Mouse (Mus musculus) brown adipose tissue, adult 24 weeks (tissue): ENCODE results near the gene Cd164l2. TPM values are rescaled to one million over a fixed set of nuclear protein-coding genes. Genes with fewer than 3 reads are reported as not detected.

Source experiments
- H3K27ac ChIP-seq: fragments of 200-500 bp; replicated peaks from 2 replicates; pipeline ENCODE4 v1.5.1; 2012; ENCODE audit warnings: low read depth, mild to moderate bottlenecking, low read length
- H3K4me1 ChIP-seq: fragments of 200-500 bp; 2 replicates; pipeline ENCODE4 v1.6.1; 2012; ENCODE audit warnings: low read length, mixed read lengths; ENCODE audit not compliant: control insufficient read depth, insufficient read depth, insufficient read length
- H3K4me3 ChIP-seq: fragments of 200-500 bp; 2 replicates; pipeline ENCODE4 v1.5.1; 2012; ENCODE audit warnings: low read depth, mild to moderate bottlenecking, low read length, moderate library complexity; ENCODE audit not compliant: insufficient read depth
- polyA plus RNA-seq: library from polyadenylated mRNA; stranded (reverse); fragments of >200 nt; gene quantifications from 2 replicates; pipeline ENCODE4 v1.2.4, GENCODE M21; 2012; ENCODE audit not compliant: missing spikeins, insufficient read depth, insufficient read length

Cd164l2 gene
- polyA plus RNA-seq = 3.3 and 4.1 TPM in 2 replicates

DNA sequence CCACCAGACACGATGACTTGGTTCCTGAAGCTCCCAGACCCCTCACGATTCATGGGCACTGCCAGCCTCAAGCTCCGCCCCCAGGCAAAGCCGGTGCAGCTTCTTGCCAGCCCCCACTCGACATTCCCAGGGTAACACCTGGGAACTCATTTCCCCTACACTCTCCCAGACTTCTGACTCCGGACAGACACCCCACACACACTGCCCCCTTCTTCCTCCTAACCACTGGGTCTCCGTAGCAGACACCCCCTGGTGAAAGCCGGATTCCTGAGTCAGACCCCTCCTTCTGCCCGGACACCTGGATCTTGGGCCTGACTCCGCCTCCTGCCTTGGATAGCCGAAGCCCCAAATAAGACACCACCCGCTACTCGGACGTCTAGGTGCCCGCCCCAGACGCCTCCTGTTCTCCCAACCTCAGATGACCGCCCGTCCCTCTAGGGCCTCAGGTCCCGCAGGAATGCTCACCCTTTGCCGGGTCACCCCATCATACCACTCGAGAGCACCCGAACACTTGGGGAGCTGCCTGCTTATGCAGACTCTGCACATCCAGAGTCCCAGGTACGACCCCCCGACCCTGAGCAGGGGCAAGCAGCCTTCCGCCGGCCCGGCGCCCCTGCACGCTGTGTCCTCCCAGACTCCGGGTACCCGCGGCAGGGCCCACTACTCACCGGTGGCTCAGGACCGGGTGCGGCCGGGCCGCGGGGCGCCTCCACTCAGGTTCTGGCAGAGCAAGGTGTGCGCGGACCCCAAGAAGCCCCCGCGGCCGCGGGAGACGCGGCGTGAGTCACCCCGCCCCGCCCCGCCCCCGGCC lies at the start of gene Cd164l2, which contains the start of gene Gpr3:
Gene Cd164l2, plus strand, starts transcription at position 381 of the 811 bp plus-strand sequence.
Gene Gpr3, minus strand, starts transcription at position 786 of the 811 bp plus-strand sequence.
- no peaks in the 10 kb centered on the region; the same call in 1 of the 2 replicates for H3K4me1 ChIP-seq
- no peak within 1 kb of the TSS for H3K27ac ChIP-seq
- peak within 1 kb of the TSS; percentile 58 for H3K4me3 ChIP-seq

DNA sequence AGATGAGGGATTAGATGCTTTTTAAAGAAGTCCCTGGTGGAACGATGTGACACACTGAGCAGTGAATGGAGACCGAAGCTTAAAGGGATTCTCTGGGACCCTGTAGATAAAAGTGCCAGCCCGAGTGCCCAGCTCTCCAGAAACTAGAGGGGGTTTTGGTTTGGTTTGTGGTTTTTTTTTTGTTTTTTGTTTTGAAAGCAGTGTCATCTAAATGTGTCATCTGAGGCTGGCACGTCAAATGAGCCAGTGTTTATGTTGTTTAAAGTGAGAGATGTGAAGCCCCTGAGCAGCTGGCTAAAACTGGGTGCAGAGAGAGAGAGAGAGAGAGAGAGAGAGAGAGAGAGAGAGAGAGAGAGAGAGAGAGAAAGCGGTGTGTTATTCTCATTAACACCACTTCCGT lies 49.7 kb upstream of the Cd164l2 start:
- Histone ChIP-seq H3K27ac (no peak overlapping the region), H3K4me3 (no peak overlapping the region), H3K4me1 (peaks cover 40% of the 10 kb centered on the region)

DNA sequence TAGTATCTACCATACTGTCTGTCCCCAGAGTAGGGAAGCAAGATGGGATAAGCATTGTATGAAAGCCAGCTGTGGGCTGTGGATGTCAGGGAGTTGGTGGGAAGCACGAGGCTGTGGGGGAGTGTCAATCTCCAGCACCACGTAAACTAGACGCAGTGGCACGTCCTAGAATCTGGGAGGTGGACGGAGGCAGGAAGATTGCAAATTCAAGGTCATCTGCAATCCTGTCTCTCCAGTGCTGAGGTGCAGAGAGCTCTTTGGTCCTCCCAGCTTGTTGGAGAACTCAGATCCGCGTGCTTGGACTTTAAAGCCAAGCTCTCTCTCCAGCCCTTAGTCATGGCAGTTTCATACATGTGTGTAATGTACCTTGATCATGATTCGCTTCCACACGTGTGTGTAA lies 45.2 kb upstream of the Cd164l2 start:
- Histone ChIP-seq H3K4me1 (peaks cover 46% of the 10 kb centered on the region), H3K27ac (0 out of 2 replicates have a peak overlapping the region, but pooled peaks have one; percentile 54), H3K4me3 (no peak overlapping the region)

DNA sequence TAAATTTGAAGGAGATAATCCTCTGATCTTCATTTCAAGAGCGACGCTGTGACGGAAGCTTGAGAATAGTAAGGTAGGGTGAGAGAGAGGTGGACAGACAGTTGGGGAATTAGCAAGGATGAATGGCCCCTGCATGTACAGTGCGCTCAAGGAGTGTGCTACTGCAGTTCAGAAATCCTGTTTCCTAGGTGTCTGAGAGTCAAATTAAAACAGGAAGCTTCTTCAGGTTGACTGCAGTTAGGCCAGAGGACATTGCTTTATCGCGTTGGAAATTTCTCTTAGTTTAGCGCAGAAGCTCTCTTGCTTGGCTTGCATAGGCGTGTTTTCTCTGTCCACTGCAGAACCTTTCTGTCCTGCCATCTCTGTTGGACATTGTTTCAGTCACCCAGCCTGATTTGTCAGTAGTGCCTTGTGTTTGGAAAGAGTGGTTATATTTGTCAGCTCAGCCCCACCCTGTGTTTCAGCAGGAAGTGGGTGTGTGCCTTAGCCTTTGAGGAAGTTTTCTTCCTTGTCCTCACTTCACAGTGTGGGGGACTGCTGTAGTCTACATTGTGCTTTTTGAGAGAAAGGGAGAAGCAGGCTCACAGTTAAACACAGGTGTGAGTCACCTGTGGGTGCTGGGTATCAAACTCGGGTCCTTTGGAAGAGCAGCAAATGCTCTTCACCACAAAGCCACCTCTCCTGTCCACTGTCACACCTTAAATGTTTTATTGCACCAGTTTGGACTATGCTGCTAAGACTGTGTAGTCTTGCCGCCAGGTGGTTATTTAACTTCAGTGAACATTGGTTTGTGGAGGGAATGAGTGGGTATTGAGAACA lies 42.5 kb upstream of the Cd164l2 start:
- Histone ChIP-seq H3K27ac (peak overlapping the region; percentile 74), H3K4me1 (peaks cover 49% of the 10 kb centered on the region), H3K4me3 (no peak overlapping the region)

DNA sequence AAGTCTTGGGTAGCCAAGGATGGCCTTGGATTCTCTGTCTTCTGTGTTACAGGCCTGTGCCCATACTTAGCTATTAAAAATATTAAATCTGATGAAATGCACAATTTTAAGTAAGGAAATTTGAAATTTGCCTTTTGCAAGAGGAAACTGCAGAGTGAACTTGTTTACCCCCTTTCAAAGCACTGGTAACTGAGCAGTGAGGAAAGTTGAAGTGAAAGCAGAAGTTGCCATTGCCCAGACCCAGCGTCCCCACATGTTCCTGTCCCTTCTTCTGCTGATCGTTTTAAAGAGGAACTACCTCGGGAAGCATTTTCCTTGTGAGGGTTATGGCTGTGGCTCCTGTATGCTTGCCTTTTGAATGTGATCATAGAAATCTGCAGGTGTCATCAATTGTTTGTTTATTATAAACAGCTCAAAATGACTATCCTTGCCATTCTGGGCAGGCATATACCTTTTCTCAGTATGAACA lies 41.8 kb upstream of the Cd164l2 start:
- H3K4me1 ChIP-seq = peaks cover 49% of the 10 kb centered on the region
- H3K4me3 ChIP-seq = no peak overlapping the region
- H3K27ac ChIP-seq = peak overlapping the region; percentile 74

DNA sequence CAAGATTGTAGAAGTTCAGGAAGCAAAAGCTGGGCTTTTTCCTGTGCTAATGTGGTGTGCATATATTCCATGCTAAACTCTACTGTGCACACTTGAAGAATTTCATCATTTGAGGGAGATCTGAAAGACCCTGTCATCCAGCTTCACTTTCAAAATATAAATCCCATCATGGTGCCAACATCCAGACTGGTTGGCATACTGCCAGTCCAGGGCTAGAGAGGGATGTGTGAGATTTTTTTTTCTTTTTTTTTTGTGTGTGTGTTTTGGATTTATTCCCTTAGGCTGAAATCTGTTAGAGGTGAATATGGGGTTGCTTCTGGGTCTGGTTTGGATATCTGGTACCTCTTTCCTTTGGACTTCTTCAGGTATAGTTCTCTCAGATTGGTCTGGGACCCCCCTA lies 41.3 kb upstream of the Cd164l2 start:
- peak overlapping the region; percentile 22 for H3K27ac ChIP-seq
- peaks cover 54% of the 10 kb centered on the region for H3K4me1 ChIP-seq
- no peak overlapping the region for H3K4me3 ChIP-seq

DNA sequence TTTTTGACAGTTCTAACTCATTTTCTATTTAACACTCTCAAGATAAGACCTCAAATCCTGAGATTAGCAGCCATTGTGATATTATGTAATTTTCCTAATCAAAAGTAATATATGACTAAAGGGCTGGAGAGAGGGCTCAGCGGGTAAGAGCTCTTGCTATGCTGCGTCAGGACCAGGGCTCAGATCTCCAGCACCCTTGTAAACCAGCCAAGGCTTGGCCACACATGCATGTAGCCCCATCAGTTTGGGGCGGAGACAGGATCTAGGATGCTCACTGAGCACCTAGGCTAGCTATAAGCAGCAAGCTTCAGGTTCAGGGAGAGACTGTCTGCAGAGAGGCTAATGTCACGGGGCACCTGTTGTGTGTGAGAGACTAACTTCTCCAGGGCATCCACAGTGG lies 39.5 kb upstream of the Cd164l2 start:
- peak overlapping the region; percentile 75 for H3K27ac ChIP-seq
- H3K4me1 ChIP-seq = peaks cover 51% of the 10 kb centered on the region
- no peak overlapping the region for H3K4me3 ChIP-seq

DNA sequence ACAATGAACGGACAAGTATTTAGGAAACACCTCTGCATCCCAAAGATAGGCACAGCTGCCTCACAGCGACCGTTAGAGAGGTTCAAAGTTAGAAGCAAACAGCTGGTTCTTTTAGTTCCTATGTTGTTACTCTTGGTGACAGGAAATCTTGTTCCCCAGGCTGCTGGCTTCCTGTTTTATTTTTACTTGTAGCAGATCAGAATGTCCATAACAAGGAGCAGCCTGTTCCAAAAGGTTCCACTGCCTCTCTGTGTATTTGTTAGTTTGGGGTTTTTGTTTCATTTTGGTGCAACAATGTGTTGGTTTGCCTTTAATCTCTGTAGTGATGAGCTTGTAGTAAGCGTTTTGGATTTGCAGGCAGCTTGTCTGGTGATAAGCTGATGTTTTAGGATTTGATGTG lies 37.6 kb upstream of the Cd164l2 start:
- peaks cover 47% of the 10 kb centered on the region for H3K4me1 ChIP-seq
- peak overlapping the region; percentile 87 for H3K27ac ChIP-seq
- peak overlapping the region; percentile 21; the same call in 1 of the 2 replicates for H3K4me3 ChIP-seq

DNA sequence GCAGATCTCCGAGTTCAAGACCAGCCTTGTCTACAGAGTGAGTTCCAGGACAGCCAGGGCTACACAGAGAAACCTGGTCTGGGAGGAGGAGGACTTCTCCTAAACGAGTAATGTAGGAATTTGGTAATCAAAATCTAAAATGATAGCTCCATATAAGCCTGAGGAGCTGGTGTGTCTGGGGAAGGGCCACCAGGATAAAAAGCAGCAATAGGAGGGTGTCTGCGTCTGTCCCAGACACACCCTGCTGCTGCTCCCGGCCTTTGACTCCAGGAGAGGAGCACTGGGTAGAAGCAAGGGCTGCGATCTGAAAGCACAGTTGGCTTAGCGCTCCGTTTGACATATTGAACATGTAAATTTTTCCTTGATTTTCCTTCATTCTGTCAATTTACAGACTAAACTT lies 36.7 kb upstream of the Cd164l2 start:
- Histone ChIP-seq H3K4me1 (peaks cover 44% of the 10 kb centered on the region), H3K4me3 (no peak overlapping the region), H3K27ac (peak overlapping the region; percentile 79)

DNA sequence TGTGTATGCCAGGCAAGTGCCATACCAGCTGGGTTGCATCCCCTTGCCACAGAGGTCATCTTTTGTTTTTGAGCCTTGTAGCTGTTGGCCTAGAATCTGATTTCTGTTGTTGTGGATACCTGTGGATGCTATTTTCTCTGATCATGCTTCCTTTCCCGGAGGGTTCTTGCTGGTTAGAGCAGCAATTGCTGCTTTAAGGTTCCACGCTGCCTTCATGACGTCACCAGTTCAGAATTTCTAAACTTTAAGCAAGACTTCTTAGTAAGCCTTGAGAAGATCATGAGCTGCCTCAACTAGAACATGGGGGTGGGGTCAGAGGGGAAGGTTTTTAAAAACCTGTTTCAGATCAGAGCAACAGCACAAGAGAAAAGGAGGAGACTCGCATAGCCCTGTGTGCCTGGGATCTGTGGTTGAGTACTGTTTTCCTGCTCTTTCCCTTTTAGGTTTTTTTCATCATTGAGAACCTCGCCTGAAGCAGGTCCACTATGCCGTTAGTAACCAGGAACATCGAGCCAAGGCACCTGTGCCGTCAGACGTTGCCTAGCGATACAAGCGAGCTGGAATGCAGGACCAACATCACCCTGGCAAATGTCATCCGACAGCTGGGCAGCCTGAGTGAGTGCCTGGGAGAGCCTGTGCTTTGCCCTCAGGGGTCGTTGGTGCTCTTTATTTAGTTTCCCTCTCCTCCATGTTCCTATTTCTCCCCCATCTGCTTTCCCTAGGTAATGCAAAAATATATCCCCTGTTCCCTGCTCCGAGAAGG lies 35.8 kb upstream of the Cd164l2 start:
- peak overlapping the region; percentile 72 for H3K27ac ChIP-seq
- no peak overlapping the region for H3K4me3 ChIP-seq
- H3K4me1 ChIP-seq = peaks cover 37% of the 10 kb centered on the region

DNA sequence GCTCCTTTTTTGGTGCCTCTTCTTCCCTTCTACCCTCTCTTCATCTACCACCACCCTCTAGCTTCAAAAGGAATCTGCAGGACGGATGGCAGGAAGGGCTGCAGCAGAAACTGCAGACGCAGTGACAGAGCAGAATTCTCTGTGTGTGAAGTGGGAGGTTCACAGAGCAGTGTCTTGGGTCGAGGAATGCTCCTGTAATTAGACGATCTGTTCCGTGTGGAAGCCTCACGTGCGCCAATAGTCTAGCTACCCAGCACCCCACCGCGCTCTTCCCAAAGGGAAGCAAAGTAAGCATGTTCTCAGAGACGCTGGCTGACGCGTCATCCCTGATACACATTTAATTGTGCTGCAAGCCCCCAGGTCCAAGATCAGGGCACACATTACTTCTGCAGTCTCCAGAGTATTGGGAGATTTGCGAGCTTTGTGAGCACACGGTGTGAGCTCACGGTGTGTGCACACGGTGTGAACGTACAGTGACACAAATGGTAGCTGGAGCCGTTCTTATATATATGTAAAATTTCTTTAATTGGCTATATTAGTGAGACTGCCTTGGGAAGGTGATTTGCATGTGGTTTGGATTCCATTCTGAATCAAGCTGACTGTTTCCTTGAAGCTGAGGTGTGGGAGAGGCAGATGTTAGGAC lies 35.0 kb upstream of the Cd164l2 start:
- Histone ChIP-seq H3K4me1 (peaks cover 31% of the 10 kb centered on the region), H3K27ac (peak overlapping the region; percentile 72), H3K4me3 (no peak overlapping the region)

DNA sequence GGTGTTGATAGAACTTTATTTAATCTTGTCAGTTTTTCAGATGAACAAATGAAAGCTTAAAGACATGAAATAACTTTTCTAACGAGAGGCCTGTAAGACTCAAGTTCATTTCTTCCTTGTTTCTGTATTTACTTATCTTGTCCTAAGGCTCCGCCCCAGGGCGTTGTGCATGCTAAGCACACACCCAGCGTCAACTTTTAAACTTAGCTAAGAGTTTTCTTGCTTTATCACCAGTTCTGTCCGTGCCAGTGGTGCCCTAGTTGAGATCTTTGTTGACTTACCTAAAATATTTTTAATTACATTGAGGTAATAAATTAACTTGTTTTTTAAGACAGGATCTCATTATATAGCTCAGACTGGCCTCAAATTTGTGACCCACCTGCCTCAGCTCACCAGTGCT lies 33.6 kb upstream of the Cd164l2 start:
- H3K4me1 ChIP-seq = peaks cover 28% of the 10 kb centered on the region
- no peak overlapping the region for H3K27ac ChIP-seq
- H3K4me3 ChIP-seq = no peak overlapping the region

DNA sequence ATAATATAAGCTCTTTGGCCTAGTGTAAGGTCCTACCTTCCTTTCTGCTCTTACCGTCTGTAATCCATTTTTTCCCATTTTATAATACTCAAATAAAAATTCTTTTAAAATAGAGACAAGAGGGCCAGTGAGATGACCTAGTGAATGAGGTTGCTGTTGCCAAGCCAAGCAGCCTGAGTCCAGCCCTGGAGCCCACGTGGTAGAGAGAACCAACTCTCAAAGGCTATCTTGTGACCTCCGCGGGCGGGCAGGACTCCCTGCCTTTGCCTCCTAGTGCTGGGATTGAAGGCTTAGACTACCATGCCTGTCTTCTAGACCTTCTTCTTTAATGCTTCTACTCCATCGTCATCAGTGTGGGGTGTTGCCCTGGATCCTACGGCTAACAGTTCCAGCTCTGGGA lies 32.7 kb upstream of the Cd164l2 start:
- Histone ChIP-seq H3K4me3 (no peak overlapping the region), H3K4me1 (peaks cover 31% of the 10 kb centered on the region), H3K27ac (peak overlapping the region; percentile 53; the same call in 1 of the 2 replicates)

DNA sequence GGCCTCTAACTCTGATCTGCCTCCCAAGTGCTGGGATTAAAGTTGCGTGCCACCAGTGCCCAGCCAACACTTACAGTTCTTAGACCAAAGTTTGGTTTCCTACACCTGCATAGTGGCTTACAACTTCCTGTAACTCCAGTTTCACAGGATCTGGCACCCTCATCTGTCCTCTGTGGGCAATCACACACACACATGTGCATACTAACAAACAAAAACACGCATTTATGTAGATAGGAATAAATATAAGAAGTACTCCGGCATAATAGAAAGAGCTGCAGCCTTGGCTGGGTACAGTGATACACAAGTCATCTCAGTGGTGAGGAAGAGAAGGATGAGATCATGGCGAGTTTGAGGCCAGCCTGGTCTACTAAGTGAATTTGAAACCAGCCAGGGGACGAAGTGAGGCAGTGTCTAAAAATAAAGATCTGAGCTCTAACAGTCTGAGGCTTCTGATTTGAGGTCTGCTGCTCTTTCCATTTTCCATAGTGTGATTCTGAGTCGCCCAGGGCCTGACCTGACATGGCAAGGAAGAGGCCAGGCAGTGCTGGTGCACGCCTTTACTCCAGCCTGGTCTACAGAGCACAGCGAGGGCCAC lies 29.4 kb upstream of the Cd164l2 start:
- Histone ChIP-seq H3K27ac (no peak overlapping the region), H3K4me1 (peaks cover 21% of the 10 kb centered on the region), H3K4me3 (no peak overlapping the region)
